Mouse (Mus musculus) heart, postnatal 10 days (tissue): Measurements from ENCODE around the gene Cbfa2t3. TPM values are rescaled to one million over a fixed set of nuclear protein-coding genes. Genes with fewer than 3 reads are reported as not detected.
A peak's percentile ranks its signal among the peaks of the same experiment; 100 is the strongest.
"Not testable (repeated sequence)": the region's sequence is repeated elsewhere in the genome, so short reads cannot be mapped to it uniquely, and the experiment has no call there.

Experiments
- DNase-seq, 2 experiments: peaks; one replicate each; pipeline ENCODE4 v3.0.0; 2021
- intact Hi-C: fragments of 180-260 bp; cut with DNase I; formaldehyde crosslinking; loops from one replicate; pipeline ENCODE4 v1.15.1; 2025
- total RNA-seq, 2 experiments: library from RNA; stranded (reverse); gene quantifications; 2 replicates each; pipeline ENCODE4 v1.2.3; 2021

The Cbfa2t3 gene
- total RNA-seq, 2 experiments from 2014 or later, result 22.2 to 24.5 TPM

- intact Hi-C loops, result no loop called here
- no peak for DNase-seq
Observed at GRCm38 (mm10) chr8:122644175-122644954, 54.5 kb downstream of the Cbfa2t3 start.

GRCm38 (mm10) chr8:122642071-122642470 is 56.8 kb downstream of the Cbfa2t3 start:
- peak; percentile 71 to 80 for DNase-seq
- intact Hi-C loops, result no loop called here

- DNase-seq, result no peak
- intact Hi-C loops, result no loop called here
Observed at GRCm38 (mm10) chr8:122641406-122641805, 57.5 kb downstream of the Cbfa2t3 start.

- intact Hi-C loops, result no loop called here
- no peak for DNase-seq
Observed at GRCm38 (mm10) chr8:122640825-122641224, 58.1 kb downstream of the Cbfa2t3 start.

GRCm38 (mm10) chr8:122639521-122640248 is 59.2 kb downstream of the Cbfa2t3 start:
- intact Hi-C loops, result loop anchor here (5.0 kb wide), 1 partner anchor 38 kb away; no protein-coding TSS in a partner anchor
- DNase-seq, result peak; percentile 84 to 88

- DNase-seq, result no peak
Observed at GRCm38 (mm10) chr8:122638601-122639000, 60.3 kb downstream of the Cbfa2t3 start.

GRCm38 (mm10) chr8:122637230-122637629 is 61.7 kb downstream of the Cbfa2t3 start:
- intact Hi-C loops, result loop anchor here (5.0 kb wide), 1 partner anchor 40 kb away; no protein-coding TSS in a partner anchor
- no peak for DNase-seq

More at GRCm38 (mm10) chr8:122638601-122639000, 60.3 kb downstream of the Cbfa2t3 start:
- intact Hi-C loops, result loop anchor here (5.0 kb wide), 1 partner anchor 39 kb away; no protein-coding TSS in a partner anchor

- intact Hi-C loops, result loop anchor here (5.0 kb wide), 1 partner anchor 41 kb away; no protein-coding TSS in a partner anchor
- peak; percentile 74 to 79 for DNase-seq
Observed at GRCm38 (mm10) chr8:122636803-122637175, 62.1 kb downstream of the Cbfa2t3 start.

- DNase-seq, result no peak
- intact Hi-C loops, result loop anchor here (5.0 kb wide), 1 partner anchor 41 kb away; no protein-coding TSS in a partner anchor
Observed at GRCm38 (mm10) chr8:122635878-122636802, 62.8 kb downstream of the Cbfa2t3 start.

GRCm38 (mm10) chr8:122633205-122633604 is 65.7 kb downstream of the Cbfa2t3 start:
- intact Hi-C loops, result no loop called here

GRCm38 (mm10) chr8:122632134-122632533 is 66.8 kb downstream of the Cbfa2t3 start:
- intact Hi-C loops, DNase-seq: not testable (repeated sequence)

More at GRCm38 (mm10) chr8:122633205-122633604, 65.7 kb downstream of the Cbfa2t3 start:
- no peak for DNase-seq

- intact Hi-C loops, result no loop called here
- DNase-seq, result no peak
Observed at GRCm38 (mm10) chr8:122630696-122631095, 68.2 kb downstream of the Cbfa2t3 start.

GRCm38 (mm10) chr8:122629388-122629787 is 69.5 kb downstream of the Cbfa2t3 start:
- DNase-seq, result no peak
- intact Hi-C loops, result no loop called here

GRCm38 (mm10) chr8:122626896-122627295 is 72.0 kb downstream of the Cbfa2t3 start:
- no peak for DNase-seq
- intact Hi-C loops, result no loop called here

- intact Hi-C loops, result no loop called here
- DNase-seq, result no peak
Observed at GRCm38 (mm10) chr8:122625811-122626210, 73.1 kb downstream of the Cbfa2t3 start.

GRCm38 (mm10) chr8:122624653-122625052 is 74.3 kb downstream of the Cbfa2t3 start:
- intact Hi-C loops, result no loop called here
- DNase-seq, result no peak

- peak in 1 of 2 experiments; percentile 50 for DNase-seq
- intact Hi-C loops, result no loop called here
Observed at GRCm38 (mm10) chr8:122623844-122624642, 74.9 kb downstream of the Cbfa2t3 start.

- intact Hi-C loops, result no loop called here
- no peak for DNase-seq
Observed at GRCm38 (mm10) chr8:122622727-122623126, 76.2 kb downstream of the Cbfa2t3 start, which contains the start of gene Pabpn1l. Gene Pabpn1l (minus strand): TSS chr8:122622739.

- intact Hi-C loops, result no loop called here
- no peak for DNase-seq
Observed at GRCm38 (mm10) chr8:122620446-122620845, 78.5 kb downstream of the Cbfa2t3 start.
